Mouse (Mus musculus) heart, adult 18-20 months (tissue): Measurements from ENCODE around the gene Grm1. TPM values are rescaled to one million over a fixed set of nuclear protein-coding genes. Genes with fewer than 3 reads are reported as not detected.

Source experiments
- DNase-seq, 2 experiments: peaks; one replicate each; pipeline ENCODE4 v3.0.0; 2021 to 2022; ENCODE audit warnings: mixed read lengths in 1 of 2
- total RNA-seq, 2 experiments: library from RNA; stranded (reverse); gene quantifications; 2 replicates each; pipeline ENCODE4 v1.2.3; 2021

The Grm1 gene
- total RNA-seq, 2 experiments from 2014 or later = 13.0 TPM

GRCm38 (mm10) chr10:10831141-10831540 is 251.0 kb downstream of the Grm1 start:
- no peak for DNase-seq

- DNase-seq = no peak
Observed at GRCm38 (mm10) chr10:10827308-10827707, 254.8 kb downstream of the Grm1 start.

- DNase-seq = no peak
Observed at GRCm38 (mm10) chr10:10818061-10818460, 264.1 kb downstream of the Grm1 start.

- DNase-seq = no peak
Observed at GRCm38 (mm10) chr10:10814631-10815216, 267.4 kb downstream of the Grm1 start.

- DNase-seq = peak in 1 of 2 experiments; percentile 15
Observed at GRCm38 (mm10) chr10:10812750-10813711, 269.1 kb downstream of the Grm1 start.

GRCm38 (mm10) chr10:10809777-10810176 is 272.4 kb downstream of the Grm1 start:
- DNase-seq = no peak

GRCm38 (mm10) chr10:10795321-10795720 is 286.8 kb downstream of the Grm1 start:
- no peak for DNase-seq

- no peak for DNase-seq
Observed at GRCm38 (mm10) chr10:10790458-10790857, 291.7 kb downstream of the Grm1 start.

GRCm38 (mm10) chr10:10789967-10790366 is 292.2 kb downstream of the Grm1 start:
- peak; percentile 7 to 16 for DNase-seq

- DNase-seq = no peak
Observed at GRCm38 (mm10) chr10:10787906-10788416, 294.2 kb downstream of the Grm1 start.

- DNase-seq = no peak
Observed at GRCm38 (mm10) chr10:10785122-10785521, 297.0 kb downstream of the Grm1 start.

- no peak for DNase-seq
Observed at GRCm38 (mm10) chr10:10774827-10775226, 307.3 kb downstream of the Grm1 start.

GRCm38 (mm10) chr10:10763015-10763414 is 319.1 kb downstream of the Grm1 start:
- no peak for DNase-seq

GRCm38 (mm10) chr10:10761274-10761673 is 320.9 kb downstream of the Grm1 start:
- DNase-seq = peak; percentile 23 to 45

- DNase-seq = no peak
Observed at GRCm38 (mm10) chr10:10760801-10761200, 321.4 kb downstream of the Grm1 start.

- no peak for DNase-seq
Observed at GRCm38 (mm10) chr10:10751033-10751432, 331.1 kb downstream of the Grm1 start.

- no peak for DNase-seq
Observed at GRCm38 (mm10) chr10:10744097-10744496, 338.1 kb downstream of the Grm1 start.

- DNase-seq = no peak
Observed at GRCm38 (mm10) chr10:10742172-10742571, 340.0 kb downstream of the Grm1 start.

- no peak for DNase-seq
Observed at GRCm38 (mm10) chr10:10741314-10741713, 340.8 kb downstream of the Grm1 start.

- DNase-seq = no peak
Observed at GRCm38 (mm10) chr10:10740729-10741128, 341.4 kb downstream of the Grm1 start.

- peak; percentile 16 to 49 for DNase-seq
Observed at GRCm38 (mm10) chr10:10737041-10737681, 345.0 kb downstream of the Grm1 start.

- no peak for DNase-seq
Observed at GRCm38 (mm10) chr10:10734561-10734960, 347.6 kb downstream of the Grm1 start.

- DNase-seq = no peak
Observed at GRCm38 (mm10) chr10:10733092-10733491, 349.1 kb downstream of the Grm1 start.
